Mouse (Mus musculus): ENCODE measurements around the gene Nmnat3.

GRCm38 (mm10) chr9:98425351-98425880, 138.2 kb downstream of the Nmnat3 start:
- TF ChIP-seq CTCF (IDR thresholded peaks at IDR 0.05) (no peak), EP300 (IDR thresholded peaks at IDR 0.05; ENCODE audit: insufficient read depth, low read depth, low read length) (no peak)
